Mouse (Mus musculus) MEL (cell line): Measurements from ENCODE around the gene Ifi27l2a.

Source experiments
- MXI1 ChIP-seq: IDR thresholded peaks from 2 replicates; pipeline ENCODE4 v1.6.1; 2011; ENCODE audit warnings: mild to moderate bottlenecking, low read depth, low read length, improper control_type of control experiment
- POLR2A ChIP-seq, 2 experiments: IDR thresholded peaks; 2 replicates each; pipeline ENCODE4 v1.6.1; 2011 to 2012; ENCODE audit warnings: low read length in 2 of 2, mild to moderate bottlenecking in 2 of 2, control low read depth in 1 of 2, improper control_type of control experiment in 1 of 2, low read depth in 1 of 2, moderate library complexity in 1 of 2; ENCODE audit not compliant: control insufficient read depth in 1 of 2, insufficient read depth in 1 of 2, poor library complexity in 1 of 2

GRCm38 (mm10) chr12:103433986-103434731 lies 9.3 kb downstream of the Ifi27l2a start, which contains the start of gene Ifi27:
- TF ChIP-seq MXI1 (peak; percentile 71), POLR2A (IDR thresholded peaks at IDR 0.05; ENCODE audit: control insufficient read depth in 1 of 2, insufficient read depth in 1 of 2, low read depth in 1 of 2, low read length in 2 of 2, poor library complexity in 1 of 2) (peak in 1 of 2 experiments; percentile 66; a peak in 2 of 4 replicates)
